Mouse (Mus musculus) spleen, adult 2 months (tissue): Measurements from ENCODE around the gene Ubash3b. TPM values are rescaled to one million over a fixed set of nuclear protein-coding genes. Genes with fewer than 3 reads are reported as not detected.

ENCODE experiments used
- DNase-seq, 2 experiments: peaks; one replicate each; pipeline versions ENCODE4 v3.0.0 to v3.0.0-alpha.2; 2012 to 2021; ENCODE audit warnings: low spot score in 2 of 2, low read depth in 1 of 2
- H3K27ac ChIP-seq: fragments of 200-500 bp; 2 replicates; pipeline ENCODE4 v1.5.1; 2012; ENCODE audit warnings: low read length, inconsistent platforms; ENCODE audit not compliant: insufficient read depth
- H3K27me3 ChIP-seq: fragments of 200-500 bp; 2 replicates; pipeline ENCODE4 v1.6.1; 2012; ENCODE audit warnings: mild to moderate bottlenecking, moderate library complexity, low read length, inconsistent platforms; ENCODE audit not compliant: control insufficient read depth, insufficient read depth
- H3K36me3 ChIP-seq: fragments of 200-500 bp; 2 replicates; pipeline ENCODE4 v1.6.1; 2012; ENCODE audit warnings: mild to moderate bottlenecking, low read length, inconsistent platforms; ENCODE audit not compliant: control insufficient read depth, insufficient read depth
- H3K4me1 ChIP-seq: fragments of 200-500 bp; 2 replicates; pipeline ENCODE4 v1.6.1; 2011; ENCODE audit warnings: inconsistent platforms; ENCODE audit not compliant: control insufficient read depth, insufficient read depth, insufficient read length
- H3K4me3 ChIP-seq: fragments of 200-500 bp; 2 replicates; pipeline ENCODE4 v1.5.1; 2011; ENCODE audit warnings: mild to moderate bottlenecking, inconsistent platforms; ENCODE audit not compliant: insufficient read depth, insufficient read length; ENCODE audit errors: extremely low read depth
- CTCF ChIP-seq: fragments of 200-500 bp; IDR thresholded peaks from 2 replicates; pipeline ENCODE4 v1.5.1; 2011; ENCODE audit warnings: mild to moderate bottlenecking, inconsistent platforms; ENCODE audit not compliant: insufficient read depth, insufficient read length, insufficient replicate concordance; ENCODE audit errors: extremely low read depth
- POLR2A ChIP-seq: fragments of 200-500 bp; IDR thresholded peaks from 2 replicates; pipeline ENCODE4 v1.6.1; 2011; ENCODE audit warnings: low read depth, low read length, inconsistent platforms
- WGBS: fragments of 180-500 bp; shearing (Covaris S2); methylation state at CpG from one replicate; pipeline ENCODE4 v1.1.7; 2018; 5-methylcytosine and 5-hydroxymethylcytosine counted together
- polyA plus RNA-seq: library from polyadenylated mRNA; depleted of rRNA; stranded (reverse); fragments of >200 nt; gene quantifications from 2 replicates; pipeline ENCODE4 v1.2.3, GENCODE M21; 2012

The Ubash3b gene
- polyA plus RNA-seq, 1 experiment: 10.2 TPM

GRCm38 (mm10) chr9:41014512-41014911 lies 147.0 kb downstream of the Ubash3b start:
- no peaks in the 10 kb centered on the region for H3K27me3 ChIP-seq
- WGBS: 81% methylated on average over 4 of the region's 4 CpGs
- H3K27ac ChIP-seq: no peak overlapping the region
- H3K4me1 ChIP-seq: no peaks in the 10 kb centered on the region
- TF ChIP-seq CTCF (no peak), POLR2A (no peak)
- no peak overlapping the region for H3K4me3 ChIP-seq
- DNase-seq: no peak
- peaks cover 2% of the 10 kb centered on the region for H3K36me3 ChIP-seq

- Histone ChIP-seq H3K27ac (no peak overlapping the region), H3K36me3 (peaks cover 2% of the 10 kb centered on the region), H3K4me3 (no peak overlapping the region), H3K4me1 (no peaks in the 10 kb centered on the region), H3K27me3 (no peaks in the 10 kb centered on the region)
- WGBS: 94% methylated on average over 5 of the region's 5 CpGs
- TF ChIP-seq POLR2A: no peak
- no peak for TF ChIP-seq CTCF
- DNase-seq: no peak
These were observed 149.0 kb downstream of the Ubash3b start for GRCm38 (mm10) chr9:41012456-41012855.

GRCm38 (mm10) chr9:41011512-41012436 lies 149.7 kb downstream of the Ubash3b start:
- DNase-seq: no peak
- H3K27ac ChIP-seq: no peak overlapping the region
- no peaks in the 10 kb centered on the region for H3K4me1 ChIP-seq
- no peak overlapping the region for H3K4me3 ChIP-seq
- H3K27me3 ChIP-seq: no peaks in the 10 kb centered on the region
- peaks cover 2% of the 10 kb centered on the region for H3K36me3 ChIP-seq
- TF ChIP-seq POLR2A (no peak), CTCF (no peak)
- WGBS: 89% methylated on average over 13 of the region's 13 CpGs

- TF ChIP-seq CTCF (no peak), POLR2A (no peak)
- H3K36me3 ChIP-seq: no peaks in the 10 kb centered on the region
- WGBS: 65% methylated on average over 1 of the region's 1 CpGs
These were observed 153.7 kb downstream of the Ubash3b start for GRCm38 (mm10) chr9:41007785-41008184.

GRCm38 (mm10) chr9:41004415-41004814 lies 157.1 kb downstream of the Ubash3b start, which contains the start of gene Crtam:
Gene Crtam, minus strand, starts transcription at chr9:41004628.
- TF ChIP-seq CTCF (no peak), POLR2A (no peak)
- 30% methylated on average over 4 of the region's 4 CpGs for WGBS

More at GRCm38 (mm10) chr9:41007785-41008184, 153.7 kb downstream of the Ubash3b start:
- H3K4me3 ChIP-seq: no peak overlapping the region
- no peaks in the 10 kb centered on the region for H3K4me1 ChIP-seq
- DNase-seq: no peak
- H3K27ac ChIP-seq: no peak overlapping the region
- no peaks in the 10 kb centered on the region for H3K27me3 ChIP-seq

GRCm38 (mm10) chr9:40997116-40997779 lies 164.2 kb downstream of the Ubash3b start:
- DNase-seq: peak in 1 of 2 experiments; percentile 15
- WGBS: 55% methylated on average over 7 of the region's 7 CpGs
- no peaks in the 10 kb centered on the region for H3K36me3 ChIP-seq
- no peak overlapping the region for H3K4me3 ChIP-seq
- no peak for TF ChIP-seq POLR2A
- no peak for TF ChIP-seq CTCF
- peak overlapping the region; percentile 90 for H3K27ac ChIP-seq
- no peaks in the 10 kb centered on the region for H3K27me3 ChIP-seq
- no peaks in the 10 kb centered on the region for H3K4me1 ChIP-seq

More at GRCm38 (mm10) chr9:41004415-41004814, 157.1 kb downstream of the Ubash3b start, which contains the start of gene Crtam:
- DNase-seq: no peak
- Histone ChIP-seq H3K36me3 (no peaks in the 10 kb centered on the region), H3K27me3 (no peaks in the 10 kb centered on the region), H3K27ac (0 out of 2 replicates have a peak within 1 kb of the TSS, but pooled peaks have one; percentile 23), H3K4me1 (no peaks in the 10 kb centered on the region), H3K4me3 (peak within 1 kb of the TSS; percentile 22)
